Comparison of ENCODE assay signal across 8 mouse cellular contexts in genomic region chr7:13278308-13278891, GRCm38 (mm10). TPM values are rescaled to one million over a fixed set of nuclear protein-coding genes. Genes with fewer than 3 reads are reported as not detected.
DNase-seq lines count a peak whose midpoint lies in the region; ATAC-seq and TF ChIP-seq lines count a peak whose summit lies in the region.

Zswim9 (minus strand) TSS chr7:13278721.

- DNase-seq in 3T3-L1 (ENCODE audit: low read depth, low spot score), result peak; percentile 86
- peak; percentile 75 to 83 for DNase-seq in adrenal gland, postnatal 4 days (ENCODE audit: low spot score in 2 of 2)
- peak; percentile 97 for DNase-seq in embryonic facial prominence, embryonic 14.5 days (ENCODE audit: low spot score)
- DNase-seq in heart, adult 2 months, result peak; percentile 95
- peak; percentile 88 to 93 for DNase-seq in kidney, adult 8-10 months
- DNase-seq in spleen, postnatal 10 days (ENCODE audit: low spot score in 2 of 2), result peak; percentile 92 to 96

- H3K4me2 ChIP-seq in embryonic facial prominence, embryonic 14.5 days (ENCODE audit: low read depth, low read length), result peak within 1 kb of the TSS; percentile 88
- peak within 1 kb of the TSS; percentile 82 for H3K4me2 ChIP-seq in limb, embryonic 13.5 days (replicated peaks)
- peak within 1 kb of the TSS; percentile 62 for H3K4me2 ChIP-seq in midbrain, embryonic 16.5 days (ENCODE audit: low read length)

- H3K36me3 ChIP-seq in embryonic facial prominence, embryonic 14.5 days (ENCODE audit: control insufficient read depth, insufficient read depth, low read length), result peaks cover 50% of the 10 kb centered on the region
- no peaks in the 10 kb centered on the region for H3K36me3 ChIP-seq in heart, adult 2 months (ENCODE audit: control insufficient read depth, insufficient read depth, low read length)
- H3K36me3 ChIP-seq in limb, embryonic 13.5 days, result peaks cover 65% of the 10 kb centered on the region
- peaks cover 31% of the 10 kb centered on the region for H3K36me3 ChIP-seq in midbrain, embryonic 16.5 days (ENCODE audit: control insufficient read depth, insufficient read depth, low read length)

- 0 out of 2 replicates have a peak, but pooled peaks have one; percentile 37 for TF ChIP-seq EP300 in heart, adult 2 months (IDR thresholded peaks at IDR 0.05; ENCODE audit: insufficient read depth, low read depth, low read length)

- no peaks in the 10 kb centered on the region for H3K27me3 ChIP-seq in embryonic facial prominence, embryonic 14.5 days (replicated peaks; ENCODE audit: control insufficient read depth, insufficient read depth, low read length)
- H3K27me3 ChIP-seq in heart, adult 2 months (ENCODE audit: control insufficient read depth, insufficient read depth, low read length), result no peaks in the 10 kb centered on the region
- no peaks in the 10 kb centered on the region for H3K27me3 ChIP-seq in limb, embryonic 13.5 days
- H3K27me3 ChIP-seq in midbrain, embryonic 16.5 days (ENCODE audit: control insufficient read depth, insufficient read depth, low read depth, low read length), result no peaks in the 10 kb centered on the region

- intact Hi-C loops in heart, adult 2 months (cut with DNase I), result loop anchor here (5.0 kb wide), 2 partner anchors 226 to 396 kb away; partner anchors contain the start of genes Mzf1 and Zfp128

- no peak; the same call in 1 of the 2 replicates for TF ChIP-seq CTCF in heart, adult 2 months (IDR thresholded peaks at IDR 0.05)

- H3K27ac ChIP-seq in embryonic facial prominence, embryonic 14.5 days (replicated peaks; ENCODE audit: low read depth, low read length), result peak within 1 kb of the TSS; percentile 87
- peak within 1 kb of the TSS; percentile 88 for H3K27ac ChIP-seq in heart, adult 2 months
- peak within 1 kb of the TSS; percentile 82; the same call in 1 of the 2 replicates for H3K27ac ChIP-seq in limb, embryonic 13.5 days
- peak within 1 kb of the TSS; percentile 93 for H3K27ac ChIP-seq in midbrain, embryonic 16.5 days (ENCODE audit: low read length)

- H3K4me3 ChIP-seq in embryonic facial prominence, embryonic 14.5 days (ENCODE audit: low read depth, low read length), result peak within 1 kb of the TSS; percentile 70
- peak within 1 kb of the TSS; percentile 98 for H3K4me3 ChIP-seq in heart, adult 2 months
- H3K4me3 ChIP-seq in limb, embryonic 13.5 days, result peak within 1 kb of the TSS; percentile 65
- peak within 1 kb of the TSS; percentile 77 for H3K4me3 ChIP-seq in midbrain, embryonic 16.5 days (ENCODE audit: low read depth, low read length)

- 0 out of 2 replicates have a peak, but pooled peaks cover 3% of the 10 kb centered on the region for H3K4me1 ChIP-seq in embryonic facial prominence, embryonic 14.5 days (ENCODE audit: control insufficient read depth, insufficient read depth, low read length)
- H3K4me1 ChIP-seq in heart, adult 2 months (ENCODE audit: control insufficient read depth, insufficient read depth, low read length), result peaks cover 2% of the 10 kb centered on the region
- H3K4me1 ChIP-seq in limb, embryonic 13.5 days, result peaks cover 5% of the 10 kb centered on the region; the same call in 1 of the 2 replicates
- H3K4me1 ChIP-seq in midbrain, embryonic 16.5 days (ENCODE audit: control insufficient read depth, insufficient read depth, low read length), result peaks cover 6% of the 10 kb centered on the region

- peak; percentile 46; the same call in 1 of the 2 replicates for TF ChIP-seq POLR2A in heart, adult 2 months (IDR thresholded peaks at IDR 0.05; ENCODE audit: insufficient read depth, low read depth, low read length)

- peak; percentile 99 for ATAC-seq in embryonic facial prominence, embryonic 14.5 days (ENCODE audit: low read depth)
- peak; percentile 99 for ATAC-seq in limb, embryonic 13.5 days (ENCODE audit: low FRiP score, low read depth)
- peak; percentile 98 for ATAC-seq in midbrain, embryonic 16.5 days

- H3K79me2 ChIP-seq in heart, adult 2 months (replicated peaks; ENCODE audit: control insufficient read depth, insufficient read depth, low read length), result no peaks in the 10 kb centered on the region

- WGBS in embryonic facial prominence, embryonic 14.5 days, result under 1% methylated on average over 39 of the region's 39 CpGs
- under 1% methylated on average over 39 of the region's 39 CpGs for WGBS in heart, adult 2 months
- under 1% methylated on average over 39 of the region's 39 CpGs for WGBS in limb, embryonic 13.5 days
- under 1% methylated on average over 39 of the region's 39 CpGs for WGBS in midbrain, embryonic 16.5 days

- peak within 1 kb of the TSS; percentile 86 for H3K9ac ChIP-seq in embryonic facial prominence, embryonic 14.5 days (ENCODE audit: low read depth, low read length)
- peak within 1 kb of the TSS; percentile 66 for H3K9ac ChIP-seq in heart, adult 2 months (ENCODE audit: low read depth, low read length)
- H3K9ac ChIP-seq in limb, embryonic 13.5 days, result peak within 1 kb of the TSS; percentile 81
- H3K9ac ChIP-seq in midbrain, embryonic 16.5 days (ENCODE audit: low read depth, low read length), result peak within 1 kb of the TSS; percentile 91

- H3K9me3 ChIP-seq in embryonic facial prominence, embryonic 14.5 days (ENCODE audit: control insufficient read depth, low read length), result no peaks in the 10 kb centered on the region
- 0 out of 2 replicates have a peak, but pooled peaks cover 7% of the 10 kb centered on the region for H3K9me3 ChIP-seq in limb, embryonic 13.5 days
- no peaks in the 10 kb centered on the region; the same call in 1 of the 2 replicates for H3K9me3 ChIP-seq in midbrain, embryonic 16.5 days (replicated peaks; ENCODE audit: control insufficient read depth, low read length, poor library complexity, severe bottlenecking)

RNA-seq across cellular contexts. Expression of gene Zswim9, which starts in this region (rescaled TPM):
- 10 to 100 TPM; 12.2 to 12.5 TPM for total RNA-seq in adrenal gland, postnatal 4 days (2021)
- polyA plus RNA-seq in embryonic facial prominence, embryonic 14.5 days (2014; fragmentation: Nextera tagmentation; extraction: Ambion mirVana), result 3.8 and 4.2 TPM in 2 replicates
- 10 to 100 TPM in 1 of 2 experiments, 1 to 10 TPM in 1; 9.2 to 10.0 TPM for total RNA-seq in heart, adult 2 months (2021)
- polyA plus RNA-seq in heart, adult 2 months (2012; rRNA removed), result 4.6 and 5.3 TPM in 2 replicates
- 11.8 and 16.0 TPM in 2 replicates for polyA plus RNA-seq in limb, embryonic 13.5 days (2015; fragmentation: Nextera tagmentation; extraction: Ambion mirVana)
- polyA plus RNA-seq in midbrain, embryonic 16.5 days (2015; fragmentation: Nextera tagmentation; extraction: Ambion mirVana), result 12.9 and 15.2 TPM in 2 replicates

Comparison
In these comparisons a context has a peak if more than half of its experiments do, and no peak if none do; other contexts are left out.
1. Peak in every context shown above with its lines: DNase-seq, ATAC-seq, H3K4me3 ChIP-seq and H3K27ac ChIP-seq.